Mouse (Mus musculus) olfactory bulb, adult 2 months (tissue): ENCODE results near the gene Kcnq1.

Experiments
- CTCF ChIP-seq: fragments of 200-500 bp; IDR thresholded peaks from 2 replicates; pipeline ENCODE4 v1.5.1; 2012; ENCODE audit warnings: low read depth, mild to moderate bottlenecking, low read length, moderate library complexity; ENCODE audit not compliant: insufficient read depth
- POLR2A ChIP-seq: fragments of 200-500 bp; IDR thresholded peaks from 2 replicates; pipeline ENCODE4 v1.6.1; 2012; ENCODE audit warnings: mild to moderate bottlenecking, low read depth, low read length, moderate library complexity; ENCODE audit not compliant: insufficient read depth

DNA sequence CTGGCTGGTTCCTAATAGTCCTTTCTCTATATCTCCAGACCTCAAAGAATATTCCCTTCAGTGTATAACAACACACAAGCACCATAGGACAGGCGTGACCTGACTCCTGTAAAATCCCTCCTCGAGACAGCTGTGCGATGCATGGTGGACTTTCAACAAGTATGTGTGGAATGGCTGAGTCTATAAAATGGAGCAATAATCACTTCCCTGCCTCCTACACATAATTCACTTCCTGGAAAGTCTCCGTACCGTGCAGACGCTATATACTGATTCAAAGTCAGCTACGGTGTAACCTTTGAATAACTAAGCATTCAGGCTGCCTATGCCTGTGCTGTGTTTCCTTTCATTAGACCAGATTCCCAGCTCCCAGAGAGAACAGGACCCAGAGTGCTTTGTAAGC, 182.0 kb downstream of the Kcnq1 start:
- TF ChIP-seq CTCF, result no peak
- no peak for TF ChIP-seq POLR2A
